Mouse (Mus musculus): Measurements from ENCODE around the gene Gm21915.

Gm21915 gene

DNA sequence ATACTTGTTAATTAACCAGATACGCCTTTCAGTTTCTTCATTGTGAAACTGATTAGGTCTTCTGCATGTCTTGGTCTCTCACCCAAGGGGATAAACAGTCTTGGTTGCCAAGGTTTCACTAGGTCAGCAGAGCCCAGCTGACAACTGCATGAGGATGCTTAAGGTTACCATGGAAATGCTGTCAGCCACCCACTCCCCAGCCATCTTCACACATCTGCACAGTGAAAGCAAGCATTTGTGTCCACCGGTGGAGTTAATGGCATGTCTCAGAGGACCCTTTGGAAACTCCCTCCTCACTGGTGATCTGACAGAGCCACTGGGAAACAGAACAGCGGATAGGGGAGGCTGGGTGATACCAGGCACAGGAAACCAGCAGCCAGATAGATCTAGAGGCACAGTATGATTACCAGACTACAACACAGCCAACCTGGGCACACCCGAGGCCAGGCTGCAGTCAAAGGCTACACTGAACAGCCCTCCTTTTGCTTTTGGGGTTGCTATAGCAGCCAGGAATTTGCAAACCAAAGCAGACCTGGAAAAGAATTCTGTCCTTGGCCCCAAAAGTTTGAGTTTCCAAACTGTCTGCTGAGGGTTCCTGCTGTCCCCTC lies 1.0 kb downstream of the Gm21915 start:
- DNase-seq, result no peak

DNA sequence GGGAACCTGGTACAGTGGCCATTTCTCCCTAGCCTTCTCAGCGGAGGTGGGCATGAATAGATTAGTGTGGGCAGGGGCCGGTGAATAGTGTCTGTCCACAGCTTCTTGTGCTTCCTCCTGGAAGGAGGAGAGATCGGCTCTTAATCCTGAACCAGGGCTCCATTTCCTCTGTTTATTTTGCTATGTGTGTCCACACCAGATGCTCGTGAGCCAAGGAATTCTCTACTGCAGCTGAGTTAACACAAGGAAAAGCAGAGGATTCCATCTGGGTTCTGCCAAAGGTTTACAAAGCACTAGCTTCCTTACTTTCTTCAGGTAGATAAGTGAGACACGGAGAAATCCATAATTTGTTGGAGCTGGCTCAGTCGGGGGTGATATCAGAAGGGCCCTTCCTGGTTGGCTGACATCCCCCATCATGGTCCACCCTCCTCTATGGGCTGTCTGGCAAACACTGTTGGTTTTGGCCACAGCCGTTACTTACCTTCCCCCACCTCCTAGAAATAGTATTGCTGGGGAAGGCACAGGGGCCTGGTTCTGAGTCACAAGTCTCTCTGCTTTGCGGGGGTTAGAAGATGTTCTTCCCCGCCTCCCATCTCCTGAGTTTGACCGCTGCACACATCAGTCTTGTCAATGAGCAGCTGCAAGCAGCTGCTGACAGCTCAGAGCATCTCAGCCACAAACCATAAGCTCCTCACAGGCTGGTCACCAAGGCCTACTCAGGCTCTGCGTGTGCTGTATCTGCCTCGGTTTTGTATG lies 5.0 kb downstream of the Gm21915 start:
- DNase-seq, result no peak

DNA sequence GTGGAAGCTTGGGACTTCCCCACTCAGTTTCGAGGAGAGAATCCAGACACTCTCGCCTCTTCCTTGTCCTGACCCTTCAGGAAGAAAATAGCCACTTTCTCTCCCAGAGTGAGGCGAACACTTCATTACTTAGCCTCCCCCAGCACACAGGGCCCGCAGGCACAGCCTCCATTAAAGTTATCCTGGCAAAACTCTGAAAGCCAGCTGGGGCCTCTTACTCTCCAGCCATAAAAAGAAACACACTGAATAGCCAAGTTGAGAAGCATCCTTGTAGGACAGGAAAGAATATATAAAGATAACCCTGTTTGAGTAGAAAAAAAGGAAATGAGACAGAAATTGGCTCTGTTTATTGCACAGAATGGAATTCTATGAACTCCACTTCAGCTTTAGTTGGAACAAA lies 8.2 kb downstream of the Gm21915 start:
- no peak for DNase-seq

- peak; percentile 74 to 75 for DNase-seq
Measured at GRCm38 (mm10) chr9:40685801-40686420, 15.5 kb downstream of the Gm21915 start, which contains the start of gene Clmp. Gene Clmp (plus strand): TSS chr9:40685962.

DNA sequence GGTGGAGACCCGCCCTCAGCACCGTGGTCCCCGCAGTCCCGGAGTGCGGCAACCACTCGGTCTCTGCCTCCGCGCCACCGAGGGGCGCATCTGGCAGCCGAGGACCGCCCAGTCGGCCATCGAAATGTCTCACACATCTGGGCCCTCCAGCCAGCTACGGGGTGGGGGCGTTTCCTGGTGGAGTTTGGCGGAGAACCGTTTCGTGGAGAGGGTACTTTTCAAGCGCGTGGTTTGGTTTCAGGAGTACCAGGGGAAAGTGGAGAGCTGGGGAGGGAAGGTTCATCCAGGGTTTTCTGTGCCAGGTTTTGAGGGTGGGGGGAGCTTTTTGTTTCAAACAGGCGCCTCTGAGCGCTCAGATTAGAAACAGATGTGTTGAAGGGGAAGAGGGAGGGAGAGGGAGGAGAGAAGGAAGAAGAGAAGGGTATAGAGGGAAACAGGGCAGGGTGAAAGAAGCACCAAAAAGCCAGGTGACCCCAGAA lies 16.0 kb downstream of the Gm21915 start:
- no peak for DNase-seq

- peak in 1 of 2 experiments; percentile 50 for DNase-seq
Measured at GRCm38 (mm10) chr9:40687053-40687452, 16.6 kb downstream of the Gm21915 start.

DNA sequence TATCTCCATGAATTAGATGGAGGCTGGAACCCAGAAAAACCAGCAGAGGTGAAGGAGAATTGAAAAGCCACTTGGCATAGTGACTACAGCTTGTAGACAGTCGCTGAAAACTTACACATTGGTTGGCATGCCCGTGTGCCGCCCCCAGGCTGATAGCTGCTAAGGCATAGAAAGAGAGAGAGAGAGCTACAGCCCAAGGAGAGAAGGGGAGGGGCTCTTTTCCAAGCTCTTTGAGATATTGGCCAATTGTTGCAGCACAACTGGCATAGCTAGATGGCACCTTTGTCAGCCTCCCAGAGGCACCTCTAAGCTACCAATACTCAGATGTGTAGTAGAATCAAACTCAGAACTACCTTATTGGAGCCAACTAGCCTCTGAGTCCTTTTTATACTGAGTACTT lies 17.1 kb downstream of the Gm21915 start:
- no peak for DNase-seq

GRCm38 (mm10) chr9:40690511-40690910 lies 20.1 kb downstream of the Gm21915 start:
- no peak for DNase-seq

GRCm38 (mm10) chr9:40693026-40693425 lies 22.6 kb downstream of the Gm21915 start:
- DNase-seq, result no peak

DNA sequence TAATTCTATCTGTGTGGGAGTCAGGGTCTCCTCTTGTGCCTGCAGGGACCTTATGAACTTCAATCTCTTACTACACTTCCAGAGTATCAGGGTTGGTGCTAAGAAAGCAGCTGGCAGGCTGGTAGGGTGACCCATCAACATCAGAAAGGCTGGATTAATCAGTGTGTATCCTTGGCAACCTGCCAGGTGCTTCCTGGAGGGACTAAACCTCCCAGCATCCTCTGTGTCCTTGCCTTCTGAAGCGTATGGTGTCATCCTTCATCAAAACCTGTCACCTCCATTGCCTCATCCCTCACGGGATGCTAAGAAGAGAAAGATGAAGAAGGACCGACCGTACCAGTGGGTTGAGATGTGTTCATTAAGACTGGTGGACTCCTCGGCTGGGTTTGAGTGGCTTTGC lies 23.4 kb downstream of the Gm21915 start:
- peak; percentile 57 to 69 for DNase-seq

DNA sequence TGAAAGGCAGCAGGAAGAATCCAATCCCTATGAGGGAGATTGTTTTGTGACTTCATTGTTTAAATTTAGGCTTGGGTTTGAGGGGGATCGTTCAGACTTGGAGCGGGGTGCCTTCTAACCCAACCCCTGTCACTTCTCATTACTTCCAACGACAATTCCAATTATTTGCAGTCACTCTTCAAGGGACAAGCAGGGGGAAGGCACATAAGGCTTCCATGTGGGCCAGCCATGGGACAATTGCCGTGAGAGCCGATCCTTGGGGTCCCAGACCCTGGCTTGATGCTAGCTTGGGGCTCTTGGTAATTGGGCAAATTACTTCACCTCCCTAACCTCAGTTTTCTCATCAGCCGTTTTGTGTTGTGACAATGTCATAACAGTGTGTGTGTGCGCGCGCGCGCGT lies 23.9 kb downstream of the Gm21915 start:
- no peak for DNase-seq

GRCm38 (mm10) chr9:40696086-40696485 lies 25.7 kb downstream of the Gm21915 start:
- peak in 1 of 2 experiments; percentile 46 for DNase-seq

DNA sequence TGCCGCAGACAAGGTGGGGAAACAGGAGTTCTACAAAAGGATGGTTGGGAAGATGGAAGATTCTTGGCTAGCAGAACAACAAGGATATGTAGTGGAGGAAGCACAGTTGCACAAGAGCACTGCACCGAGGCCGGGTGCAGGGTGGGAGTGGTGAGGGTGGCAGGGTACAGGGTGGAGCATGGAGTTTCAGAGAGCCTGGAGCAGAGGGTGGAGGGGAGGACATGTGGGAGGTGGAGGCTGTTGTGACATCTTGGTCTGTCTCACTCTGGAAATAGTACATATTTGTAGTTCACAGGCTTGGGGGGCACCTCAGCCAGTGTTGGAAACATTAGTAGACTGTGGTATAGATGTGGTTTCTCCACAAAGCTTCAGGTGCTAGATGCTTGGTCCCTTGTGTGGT lies 28.8 kb downstream of the Gm21915 start:
- no peak for DNase-seq

DNA sequence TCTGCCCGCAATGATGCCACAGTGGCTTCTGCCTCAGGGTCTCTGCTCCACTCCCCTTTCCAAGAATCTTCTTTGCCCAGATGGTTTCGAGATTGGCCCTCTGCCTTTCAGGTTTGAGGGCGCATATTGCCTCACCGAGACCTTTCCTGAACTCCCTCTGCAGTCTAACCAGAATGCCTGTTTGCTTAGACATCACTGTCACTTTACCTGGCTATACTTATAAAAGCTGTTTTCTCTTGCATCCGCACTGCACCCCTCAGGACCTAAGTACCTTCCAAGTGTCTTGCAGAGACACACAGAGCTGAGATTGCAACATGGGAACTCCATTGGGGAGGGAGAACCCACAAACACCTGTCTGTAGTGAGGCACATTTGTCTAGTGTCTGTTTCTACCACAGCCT lies 29.8 kb downstream of the Gm21915 start:
- no peak for DNase-seq

DNA sequence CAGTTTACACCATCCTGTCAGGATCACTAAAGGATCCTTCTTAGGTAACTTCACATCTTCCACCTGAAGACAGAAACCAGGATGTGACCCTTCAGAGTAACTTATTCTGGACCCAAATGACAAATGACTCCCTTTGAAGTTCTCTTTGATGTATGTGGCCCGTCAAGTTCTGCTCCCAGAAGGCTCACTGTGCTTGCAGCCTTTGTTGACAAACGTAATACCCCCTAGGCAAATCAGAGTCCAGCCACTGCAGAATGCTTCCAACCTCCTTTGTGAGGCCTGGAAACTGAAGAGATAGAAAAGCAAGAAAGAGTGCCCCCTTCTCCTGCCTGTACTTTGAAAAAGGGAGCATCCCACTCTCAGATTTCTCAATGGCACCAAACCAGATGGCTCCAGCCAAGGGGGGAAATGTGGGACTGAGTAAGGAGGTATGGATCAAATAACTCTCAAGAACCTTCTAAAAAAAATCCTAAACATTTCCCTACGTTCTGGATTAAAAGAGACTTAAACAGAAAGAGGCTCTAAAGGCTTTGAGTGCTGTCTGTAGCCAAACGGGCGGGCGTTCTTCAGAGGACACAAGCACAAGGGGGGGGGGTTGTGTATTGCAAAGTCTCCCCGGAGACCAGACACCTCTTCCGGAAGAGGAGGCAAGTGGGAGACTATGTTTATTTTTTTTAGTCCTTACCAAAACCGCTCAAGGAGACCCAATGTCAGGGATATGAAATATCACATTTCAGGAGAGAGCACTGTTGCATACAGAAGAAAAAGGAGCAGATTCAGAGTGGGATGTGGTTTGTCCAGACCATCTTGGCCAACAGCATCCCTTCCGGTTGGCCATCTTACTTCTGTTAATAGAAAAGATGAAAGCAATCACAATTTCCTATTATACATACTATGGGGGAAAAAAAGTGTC lies 34.2 kb downstream of the Gm21915 start:
- no peak for DNase-seq

GRCm38 (mm10) chr9:40708448-40709140 lies 38.2 kb downstream of the Gm21915 start:
- peak; percentile 52 to 64 for DNase-seq

- no peak for DNase-seq
Measured at GRCm38 (mm10) chr9:40709141-40709537, 38.7 kb downstream of the Gm21915 start.

GRCm38 (mm10) chr9:40709587-40709986 lies 39.2 kb downstream of the Gm21915 start:
- DNase-seq, result no peak

DNA sequence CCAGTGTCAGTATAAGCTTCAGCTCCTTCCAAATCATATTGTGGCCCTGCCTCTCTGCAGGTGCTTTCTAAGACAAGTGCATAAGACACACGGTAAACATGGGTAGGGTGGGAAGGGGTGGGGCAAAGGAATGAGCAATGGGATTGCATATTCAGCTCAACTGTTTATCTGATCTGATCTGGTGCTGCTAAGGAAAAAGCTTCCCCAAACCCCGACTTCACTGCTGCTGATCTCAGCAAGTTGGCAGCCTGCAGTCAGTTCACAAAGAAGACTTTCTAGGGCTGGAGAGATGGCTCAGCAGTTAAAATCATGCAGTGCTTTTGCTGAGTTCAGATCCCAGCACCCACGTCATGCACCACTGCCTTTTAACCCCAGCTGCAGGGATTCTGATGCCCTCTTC lies 39.6 kb downstream of the Gm21915 start:
- DNase-seq, result no peak

- no peak for DNase-seq
Measured at GRCm38 (mm10) chr9:40711654-40712053, 41.2 kb downstream of the Gm21915 start.

- peak; percentile 69 to 73 for DNase-seq
Measured at GRCm38 (mm10) chr9:40717182-40717874, 46.9 kb downstream of the Gm21915 start.

GRCm38 (mm10) chr9:40717875-40718185 lies 47.4 kb downstream of the Gm21915 start:
- no peak for DNase-seq
